Mouse (Mus musculus): ENCODE results near the gene Gtf2a2. TPM values are rescaled to one million over a fixed set of nuclear protein-coding genes. Genes with fewer than 3 reads are reported as not detected.

Gtf2a2 gene
- total and polyA plus RNA-seq, 2 experiments from 2014 or later, result 84.2 to 239 TPM

- no peak overlapping the region for H3K27ac ChIP-seq
- no peaks in the 10 kb centered on the region for H3K4me1 ChIP-seq (ENCODE audit: insufficient read depth, low read length)
- H3K4me2 ChIP-seq (ENCODE audit: low read depth, low read length), result no peak overlapping the region
- H3K36me3 ChIP-seq (ENCODE audit: insufficient read depth, low read length), result no peaks in the 10 kb centered on the region
- no peak for TF ChIP-seq CTCF (IDR thresholded peaks at IDR 0.05; ENCODE audit: low read depth)
- ATAC-seq (no peak), DNase-seq (ENCODE audit: low spot score) (no peak)
- no peaks in the 10 kb centered on the region for H3K27me3 ChIP-seq (ENCODE audit: insufficient read depth, low read length)
- no peak overlapping the region for H3K9ac ChIP-seq (replicated peaks; ENCODE audit: low read length)
- no peaks in the 10 kb centered on the region for H3K9me3 ChIP-seq (ENCODE audit: low read length)
- WGBS, result 89% methylated on average over 1 of the region's 1 CpGs
- no peak overlapping the region for H3K4me3 ChIP-seq (ENCODE audit: low read length)
Measured at GRCm38 (mm10) chr9:70032167-70032566, 19.8 kb downstream of the Gtf2a2 start.

GRCm38 (mm10) chr9:70033056-70033455, 20.7 kb downstream of the Gtf2a2 start:
- H3K4me2 ChIP-seq (ENCODE audit: low read depth, low read length), result no peak overlapping the region
- DNase-seq (ENCODE audit: low spot score) (no peak), ATAC-seq (no peak)
- no peak overlapping the region for H3K4me3 ChIP-seq (ENCODE audit: low read length)
- no peak overlapping the region for H3K9ac ChIP-seq (replicated peaks; ENCODE audit: low read length)
- H3K9me3 ChIP-seq (ENCODE audit: low read length), result no peaks in the 10 kb centered on the region
- WGBS, result 72% methylated on average over 9 of the region's 9 CpGs
- H3K27ac ChIP-seq, result no peak overlapping the region
- no peak for TF ChIP-seq CTCF (IDR thresholded peaks at IDR 0.05; ENCODE audit: low read depth)
- no peaks in the 10 kb centered on the region for H3K36me3 ChIP-seq (ENCODE audit: insufficient read depth, low read length)
- H3K4me1 ChIP-seq (ENCODE audit: insufficient read depth, low read length), result no peaks in the 10 kb centered on the region
- no peaks in the 10 kb centered on the region for H3K27me3 ChIP-seq (ENCODE audit: insufficient read depth, low read length)

GRCm38 (mm10) chr9:70034702-70035101, 22.4 kb downstream of the Gtf2a2 start:
- Histone ChIP-seq H3K27me3 (ENCODE audit: insufficient read depth, low read length) (no peaks in the 10 kb centered on the region), H3K4me2 (ENCODE audit: low read depth, low read length) (no peak overlapping the region), H3K9me3 (ENCODE audit: low read length) (no peaks in the 10 kb centered on the region), H3K36me3 (ENCODE audit: insufficient read depth, low read length) (no peaks in the 10 kb centered on the region), H3K4me3 (ENCODE audit: low read length) (no peak overlapping the region), H3K4me1 (ENCODE audit: insufficient read depth, low read length) (no peaks in the 10 kb centered on the region), H3K9ac (replicated peaks; ENCODE audit: low read length) (no peak overlapping the region), H3K27ac (no peak overlapping the region)
- 88% methylated on average over 7 of the region's 7 CpGs for WGBS
- DNase-seq (ENCODE audit: low spot score) (no peak), ATAC-seq (no peak)
- no peak for TF ChIP-seq CTCF (IDR thresholded peaks at IDR 0.05; ENCODE audit: low read depth)

- ATAC-seq, result no peak
- no peak overlapping the region for H3K4me3 ChIP-seq (ENCODE audit: low read length)
- H3K36me3 ChIP-seq (ENCODE audit: insufficient read depth, low read length), result no peaks in the 10 kb centered on the region
- no peak overlapping the region for H3K27ac ChIP-seq
- no peaks in the 10 kb centered on the region for H3K4me1 ChIP-seq (ENCODE audit: insufficient read depth, low read length)
- no peak overlapping the region for H3K9ac ChIP-seq (replicated peaks; ENCODE audit: low read length)
- no peaks in the 10 kb centered on the region for H3K27me3 ChIP-seq (ENCODE audit: insufficient read depth, low read length)
- H3K4me2 ChIP-seq (ENCODE audit: low read depth, low read length), result no peak overlapping the region
- 78% methylated on average over 4 of the region's 4 CpGs for WGBS
- no peak for DNase-seq (ENCODE audit: low spot score)
- TF ChIP-seq CTCF (IDR thresholded peaks at IDR 0.05; ENCODE audit: low read depth), result no peak
- no peaks in the 10 kb centered on the region for H3K9me3 ChIP-seq (ENCODE audit: low read length)
Measured at GRCm38 (mm10) chr9:70036646-70037045, 24.3 kb downstream of the Gtf2a2 start.

- H3K27me3 ChIP-seq (ENCODE audit: insufficient read depth, low read length), result no peaks in the 10 kb centered on the region
- no peaks in the 10 kb centered on the region for H3K4me1 ChIP-seq (ENCODE audit: insufficient read depth, low read length)
- ATAC-seq (no peak), DNase-seq (ENCODE audit: low spot score) (no peak)
- 96% methylated on average over 7 of the region's 7 CpGs for WGBS
- no peaks in the 10 kb centered on the region for H3K36me3 ChIP-seq (ENCODE audit: insufficient read depth, low read length)
- no peak within 1 kb of the TSS for H3K27ac ChIP-seq
- H3K4me2 ChIP-seq (ENCODE audit: low read depth, low read length), result no peak within 1 kb of the TSS
- H3K4me3 ChIP-seq (ENCODE audit: low read length), result no peak within 1 kb of the TSS
- no peak for TF ChIP-seq CTCF (IDR thresholded peaks at IDR 0.05; ENCODE audit: low read depth)
- H3K9me3 ChIP-seq (ENCODE audit: low read length), result no peaks in the 10 kb centered on the region
- no peak within 1 kb of the TSS for H3K9ac ChIP-seq (replicated peaks; ENCODE audit: low read length)
Measured at GRCm38 (mm10) chr9:70037988-70038387, 25.6 kb downstream of the Gtf2a2 start, which contains the start of gene Gcnt3. Gene Gcnt3 (minus strand): TSS chr9:70038088.

GRCm38 (mm10) chr9:70039597-70040385, 27.4 kb downstream of the Gtf2a2 start:
- H3K4me3 ChIP-seq (ENCODE audit: low read length), result no peak overlapping the region
- H3K4me2 ChIP-seq (ENCODE audit: low read depth, low read length), result no peak overlapping the region
- no peak overlapping the region for H3K27ac ChIP-seq
- H3K27me3 ChIP-seq (ENCODE audit: insufficient read depth, low read length), result no peaks in the 10 kb centered on the region
- H3K36me3 ChIP-seq (ENCODE audit: insufficient read depth, low read length), result no peaks in the 10 kb centered on the region
- no peaks in the 10 kb centered on the region for H3K4me1 ChIP-seq (ENCODE audit: insufficient read depth, low read length)
- no peaks in the 10 kb centered on the region for H3K9me3 ChIP-seq (ENCODE audit: low read length)
- no peak overlapping the region for H3K9ac ChIP-seq (replicated peaks; ENCODE audit: low read length)
- no peak for ATAC-seq
- 89% methylated on average over 6 of the region's 6 CpGs for whole genome bisulfite sequencing
- no peak for TF ChIP-seq CTCF (IDR thresholded peaks at IDR 0.05; ENCODE audit: low read depth)
- no peak for DNase-seq (ENCODE audit: low spot score)

GRCm38 (mm10) chr9:70040570-70040969, 28.2 kb downstream of the Gtf2a2 start:
- H3K27ac ChIP-seq, result no peak overlapping the region
- ATAC-seq (no peak), DNase-seq (ENCODE audit: low spot score) (no peak)
- no peaks in the 10 kb centered on the region for H3K4me1 ChIP-seq (ENCODE audit: insufficient read depth, low read length)
- H3K36me3 ChIP-seq (ENCODE audit: insufficient read depth, low read length), result no peaks in the 10 kb centered on the region
- no peak for TF ChIP-seq CTCF (IDR thresholded peaks at IDR 0.05; ENCODE audit: low read depth)
- 82% methylated on average over 11 of the region's 11 CpGs for WGBS
- H3K4me3 ChIP-seq (ENCODE audit: low read length), result no peak overlapping the region
- no peak overlapping the region for H3K4me2 ChIP-seq (ENCODE audit: low read depth, low read length)
- no peak overlapping the region for H3K9ac ChIP-seq (replicated peaks; ENCODE audit: low read length)
- no peaks in the 10 kb centered on the region for H3K9me3 ChIP-seq (ENCODE audit: low read length)
- no peaks in the 10 kb centered on the region for H3K27me3 ChIP-seq (ENCODE audit: insufficient read depth, low read length)

Data from hindbrain, postnatal 0 days (tissue).